28 mouse cellular contexts compared by ENCODE assay signal in the genomic region with DNA sequence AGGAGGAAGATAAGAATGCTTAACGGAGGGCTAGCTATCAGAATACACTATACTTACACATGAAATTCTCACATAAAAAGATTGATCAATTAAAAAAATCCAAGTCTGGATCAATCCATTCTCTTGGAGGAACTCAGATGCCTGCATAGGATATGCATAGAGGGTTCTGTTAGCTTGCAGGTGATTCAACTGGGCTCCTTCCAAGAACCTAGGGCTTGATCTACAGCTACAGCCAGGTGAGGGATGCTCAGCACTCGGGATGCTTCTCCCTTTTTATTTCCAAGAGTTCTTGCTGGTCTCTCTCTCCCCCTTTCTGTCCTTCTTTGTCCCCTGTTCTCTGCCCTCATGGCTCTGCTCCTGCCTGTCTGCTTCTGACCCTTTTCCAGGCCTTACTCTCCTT.
"Had no signal": no experiment of that assay in that cellular context is flagged by ENCODE, and none has a peak within 500 bp of the region (broad histone marks: within the 10 kb centered on the region; RNA-seq: fewer than 3 reads in every experiment).

No protein-coding gene starts in this region.

- H3K4me1 ChIP-seq: heart, embryonic 10.5 days; heart, embryonic 12.5 days; hindbrain, embryonic 10.5 days; hindbrain, embryonic 12.5 days; intestine, embryonic 15.5 days; limb, embryonic 10.5 days; limb, embryonic 12.5 days; liver, embryonic 13.5 days; liver, embryonic 15.5 days had no signal

- H3K36me3 ChIP-seq: heart, embryonic 10.5 days; heart, embryonic 12.5 days; hindbrain, embryonic 10.5 days; hindbrain, embryonic 12.5 days; intestine, embryonic 15.5 days; limb, embryonic 10.5 days; limb, embryonic 12.5 days; liver, embryonic 13.5 days; liver, embryonic 15.5 days had no signal

- H3K4me2 ChIP-seq: heart, embryonic 12.5 days; hindbrain, embryonic 12.5 days; hindbrain, embryonic 14.5 days; intestine, embryonic 15.5 days; limb, embryonic 12.5 days; liver, embryonic 11.5 days; liver, embryonic 13.5 days; liver, embryonic 15.5 days had no signal

- ATAC-seq: hindbrain, embryonic 16.5 days; inflammation-experienced regulatory T-cells, adult 6 months; intestine, embryonic 15.5 days; intestine, postnatal 0 days; liver, postnatal 0 days had no signal

- H3K27ac ChIP-seq: heart, adult 2 months; heart, embryonic 10.5 days; hindbrain, embryonic 10.5 days; hindbrain, embryonic 12.5 days; hindbrain, embryonic 14.5 days; intestine, embryonic 15.5 days; layer of hippocampus, adult 2 months; left cerebral cortex, adult 2 months; limb, embryonic 10.5 days; limb, embryonic 12.5 days; liver, embryonic 13.5 days; liver, embryonic 15.5 days had no signal

- H3K4me3 ChIP-seq: heart, adult 2 months; heart, embryonic 10.5 days; heart, embryonic 12.5 days; hindbrain, embryonic 10.5 days; hindbrain, embryonic 12.5 days; intestine, embryonic 15.5 days; layer of hippocampus, adult 2 months; left cerebral cortex, adult 2 months; limb, embryonic 10.5 days; limb, embryonic 12.5 days; liver, embryonic 13.5 days; liver, embryonic 15.5 days had no signal

- H3K9ac ChIP-seq: heart, embryonic 12.5 days; hindbrain, embryonic 12.5 days; hindbrain, embryonic 14.5 days; intestine, embryonic 15.5 days; limb, embryonic 12.5 days; liver, embryonic 13.5 days; liver, embryonic 15.5 days; liver, postnatal 0 days had no signal

- H3K27me3 ChIP-seq: heart, embryonic 12.5 days; hindbrain, embryonic 12.5 days; intestine, embryonic 15.5 days; limb, embryonic 12.5 days; liver, embryonic 13.5 days; liver, embryonic 15.5 days had no signal

- DNase-seq: gastrocnemius, postnatal 10 days; gastrocnemius, postnatal 25 days; heart, adult 2 months; heart, postnatal 10 days; heart, postnatal 4 days; kidney, adult 18-20 months; kidney, adult 8-10 months; kidney, postnatal 10 days; kidney, postnatal 25 days; kidney, postnatal 4 days; liver; liver, embryonic 13.5 days; liver, postnatal 0 days had no signal

- H3K9me3 ChIP-seq: heart, embryonic 10.5 days; heart, embryonic 12.5 days; hindbrain, embryonic 10.5 days; hindbrain, embryonic 12.5 days; intestine, embryonic 15.5 days; limb, embryonic 10.5 days; limb, embryonic 12.5 days; liver, embryonic 13.5 days; liver, embryonic 15.5 days had no signal
